ENCODE assay signal across 17 mouse cellular contexts in genomic region chr2:35497662-35498196, GRCm38 (mm10).
"Had no signal": no experiment of that assay in that cellular context is flagged by ENCODE, and none has a peak within 500 bp of the region (broad histone marks: within the 10 kb centered on the region; RNA-seq: fewer than 3 reads in every experiment).

No protein-coding gene starts in this region.

- H3K9ac ChIP-seq: intestine, embryonic 15.5 days; limb, embryonic 13.5 days; liver, embryonic 14.5 days; lung, embryonic 14.5 days; midbrain, embryonic 15.5 days; neural tube, embryonic 13.5 days had no signal

- H3K4me2 ChIP-seq: intestine, embryonic 15.5 days; limb, embryonic 13.5 days; lung, embryonic 14.5 days; midbrain, embryonic 11.5 days; midbrain, embryonic 15.5 days; neural tube, embryonic 13.5 days had no signal

- H3K27me3 ChIP-seq: intestine, embryonic 15.5 days; limb, embryonic 13.5 days; megakaryocyte, embryonic 14.5 days; midbrain, embryonic 15.5 days; neural tube, embryonic 13.5 days had no signal

- H3K27ac ChIP-seq: intestine, embryonic 15.5 days; layer of hippocampus, adult 2 months; limb, embryonic 13.5 days; liver, embryonic 14.5 days; midbrain, embryonic 15.5 days; neural tube, embryonic 13.5 days had no signal

- ATAC-seq: hindbrain, embryonic 16.5 days; intestine, embryonic 15.5 days; midbrain, embryonic 15.5 days had no signal

- H3K4me3 ChIP-seq: intestine, embryonic 15.5 days; layer of hippocampus, adult 2 months; limb, embryonic 13.5 days; midbrain, embryonic 15.5 days; neural tube, embryonic 13.5 days had no signal

- H3K9me3 ChIP-seq: intestine, embryonic 15.5 days; limb, embryonic 13.5 days; midbrain, embryonic 15.5 days; neural tube, embryonic 13.5 days had no signal

- DNase-seq: kidney, adult 18-20 months; kidney, postnatal 10 days; kidney, postnatal 4 days; left cerebral cortex, postnatal 4 days; lung, embryonic 14.5 days; lung, postnatal 10 days; lung, postnatal 4 days; right cerebral cortex, adult 18-20 months had no signal

- H3K4me1 ChIP-seq: midbrain, embryonic 15.5 days; neural tube, embryonic 13.5 days had no signal

- H3K36me3 ChIP-seq: intestine, embryonic 15.5 days; limb, embryonic 13.5 days; midbrain, embryonic 15.5 days; neural tube, embryonic 13.5 days had no signal
